Mouse (Mus musculus) midbrain, embryonic 11.5 days (tissue): Measurements from ENCODE around the gene Psmd8. TPM values are rescaled to one million over a fixed set of nuclear protein-coding genes. Genes with fewer than 3 reads are reported as not detected.

Experiments
- ATAC-seq: fragments of 200-750 bp; cut with Nextera tagmentation; 2 replicates; pipeline ENCODE4 v1.8.0; 2017; ENCODE audit warnings: moderate TSS enrichment, moderate library complexity; ENCODE audit not compliant: low FRiP score
- DNase-seq: peaks from one replicate; pipeline ENCODE4 v3.0.0; 2015; ENCODE audit warnings: low spot score; ENCODE audit errors: missing footprints
- H3K27ac ChIP-seq: fragments of 300-500 bp; sonication (generic); 2 replicates; pipeline ENCODE4 v1.5.1; 2014; ENCODE audit warnings: low read depth, low read length
- H3K27me3 ChIP-seq: fragments of 300-500 bp; sonication (generic); 2 replicates; pipeline ENCODE4 v1.6.1; 2014; ENCODE audit warnings: mild to moderate bottlenecking, low read length, moderate library complexity, mixed read lengths; ENCODE audit not compliant: control insufficient read depth, insufficient read depth
- H3K36me3 ChIP-seq: fragments of 300-500 bp; sonication (generic); 2 replicates; pipeline ENCODE4 v1.6.1; 2014; ENCODE audit warnings: mild to moderate bottlenecking, low read length, moderate library complexity, mixed read lengths; ENCODE audit not compliant: control insufficient read depth, insufficient read depth
- H3K4me1 ChIP-seq: fragments of 300-500 bp; sonication (generic); 2 replicates; pipeline ENCODE4 v1.6.1; 2014; ENCODE audit warnings: low read length; ENCODE audit not compliant: control insufficient read depth, insufficient read depth
- H3K4me2 ChIP-seq: fragments of 300-500 bp; sonication (generic); 2 replicates; pipeline ENCODE4 v1.6.1; 2014; ENCODE audit warnings: mild to moderate bottlenecking, moderate library complexity
- H3K4me3 ChIP-seq: fragments of 300-500 bp; sonication (generic); 2 replicates; pipeline ENCODE4 v1.5.1; 2014; ENCODE audit warnings: low read depth, low read length
- H3K9ac ChIP-seq: fragments of 300-500 bp; sonication (generic); 2 replicates; pipeline ENCODE4 v1.6.1; 2014; ENCODE audit warnings: low read length
- H3K9me3 ChIP-seq: fragments of 300-500 bp; sonication (generic); 2 replicates; pipeline ENCODE4 v1.6.1; 2016; ENCODE audit warnings: low read length; ENCODE audit not compliant: control insufficient read depth
- WGBS: fragments of 180-500 bp; shearing (Covaris S2); extraction: QIAGEN DNeasy Blood & Tissue Kit; methylation state at CpG from one replicate; pipeline ENCODE4 v1.1.7; 2014; 5-methylcytosine and 5-hydroxymethylcytosine counted together
- polyA plus RNA-seq: library from polyadenylated mRNA; unstranded; fragments of >200 nt; fragmentation: Nextera tagmentation; extraction: Ambion mirVana; gene quantifications from 2 replicates; pipeline ENCODE4 v1.2.1, GENCODE M21; 2014

Psmd8 gene
- polyA plus RNA-seq, 1 experiment from 2014 or later: 322 TPM

GRCm38 (mm10) chr7:29126173-29126915 is 54.2 kb downstream of the Psmd8 start:
- Histone ChIP-seq H3K9ac (no peak overlapping the region), H3K4me2 (no peak overlapping the region), H3K4me1 (no peaks in the 10 kb centered on the region), H3K36me3 (no peaks in the 10 kb centered on the region), H3K9me3 (no peaks in the 10 kb centered on the region), H3K4me3 (no peak overlapping the region), H3K27me3 (no peaks in the 10 kb centered on the region), H3K27ac (no peak overlapping the region)
- ATAC-seq (no peak), DNase-seq (peak; percentile 92)
- 34% methylated on average over 7 of the region's 7 CpGs for WGBS

- no peaks in the 10 kb centered on the region for H3K36me3 ChIP-seq
- H3K27ac ChIP-seq: no peak within 1 kb of the TSS
- H3K4me3 ChIP-seq: peak within 1 kb of the TSS; percentile 22
- peak within 1 kb of the TSS; percentile 46 for H3K4me2 ChIP-seq
- peak; percentile 90 for DNase-seq
- peak within 1 kb of the TSS; percentile 45 for H3K9ac ChIP-seq
- ATAC-seq: peak; percentile 82
- WGBS: under 1% methylated on average over 16 of the region's 16 CpGs
- no peaks in the 10 kb centered on the region for H3K4me1 ChIP-seq
- no peaks in the 10 kb centered on the region for H3K27me3 ChIP-seq
- no peaks in the 10 kb centered on the region for H3K9me3 ChIP-seq
Measured at GRCm38 (mm10) chr7:29124970-29125369, 55.5 kb downstream of the Psmd8 start, which contains the start of gene Ryr1. Gene Ryr1 (minus strand): TSS chr7:29125179.

Other genes starting within 250 kb of the Psmd8 start
- 141 and 144 TPM in 2 replicates for gene Actn4, start 218.4 kb downstream of the Psmd8 start, polyA plus RNA-seq
- gene Eif3k, start 198.8 kb downstream of the Psmd8 start, polyA plus RNA-seq: 392 and 400 TPM in 2 replicates
- gene Map4k1, start 198.7 kb downstream of the Psmd8 start, polyA plus RNA-seq: 4.1 and 5.5 TPM in 2 replicates
- 0.30 and 0.55 TPM in 2 replicates for gene Ryr1, start 55.5 kb downstream of the Psmd8 start, polyA plus RNA-seq
- 0.28 and 0.48 TPM in 2 replicates for gene Rasgrp4, start 45.9 kb downstream of the Psmd8 start, polyA plus RNA-seq
- gene Fam98c, start 24.5 kb downstream of the Psmd8 start, polyA plus RNA-seq: 13.6 and 14.8 TPM in 2 replicates
- gene Ggn, start 10.5 kb downstream of the Psmd8 start, polyA plus RNA-seq: 0.60 and 0.63 TPM in 2 replicates
- 4.9 and 5.1 TPM in 2 replicates for gene Spred3, start 10.3 kb downstream of the Psmd8 start, polyA plus RNA-seq
- gene Catsperg1, start 33.3 kb upstream of the Psmd8 start, polyA plus RNA-seq: 0.36 and 1.2 TPM in 2 replicates
- gene Kcnk6, start 51.8 kb upstream of the Psmd8 start, polyA plus RNA-seq: 0.22 and 0.43 TPM in 2 replicates
- 77.1 and 81.5 TPM in 2 replicates for gene Yif1b, start 57.6 kb upstream of the Psmd8 start, polyA plus RNA-seq
- gene 2200002D01Rik, start 67.8 kb upstream of the Psmd8 start, polyA plus RNA-seq: 2.4 and 2.7 TPM in 2 replicates
- gene Spint2, start 101.2 kb upstream of the Psmd8 start, polyA plus RNA-seq: 16.5 and 18.3 TPM in 2 replicates
- 21.6 and 21.8 TPM in 2 replicates for gene Ppp1r14a, start 108.6 kb upstream of the Psmd8 start, polyA plus RNA-seq
- gene Dpf1, start 123.2 kb upstream of the Psmd8 start, polyA plus RNA-seq: 59.9 and 62.9 TPM in 2 replicates